Mouse (Mus musculus): Measurements from ENCODE around the gene Fcer1a.
"Not testable (repeated sequence)": the region's sequence is repeated elsewhere in the genome, so short reads cannot be mapped to it uniquely, and the experiment has no call there.

The Fcer1a gene

GRCm38 (mm10) chr1:173227081-173227480, at the start of gene Fcer1a:
Gene Fcer1a, minus strand, starts transcription at chr1:173227214.
- no peak for DNase-seq (ENCODE audit: inconsistent age in 2 of 2, low spot score in 1 of 2)

- no peak for DNase-seq (ENCODE audit: inconsistent age in 2 of 2, low spot score in 1 of 2)
These were observed 38.7 kb upstream of the Fcer1a start, which contains the start of gene Olfr418 for GRCm38 (mm10) chr1:173265701-173266100. Gene Olfr418, plus strand, starts transcription at chr1:173266001.

- no peak for DNase-seq (ENCODE audit: inconsistent age in 2 of 2, low spot score in 1 of 2)
These were observed 22.9 kb upstream of the Fcer1a start for GRCm38 (mm10) chr1:173249888-173250287.

GRCm38 (mm10) chr1:173237004-173237403, 10.0 kb upstream of the Fcer1a start:
- DNase-seq (ENCODE audit: inconsistent age in 2 of 2, low spot score in 1 of 2): not testable (repeated sequence)

GRCm38 (mm10) chr1:173216481-173216880, 10.5 kb downstream of the Fcer1a start:
- DNase-seq (ENCODE audit: inconsistent age in 2 of 2, low spot score in 1 of 2): no peak

- DNase-seq (ENCODE audit: inconsistent age in 2 of 2, low spot score in 1 of 2): no peak
These were observed 14.9 kb downstream of the Fcer1a start, which contains the start of gene Olfr1404 for GRCm38 (mm10) chr1:173212092-173212491. Gene Olfr1404, plus strand, starts transcription at chr1:173212392.

- no peak for DNase-seq (ENCODE audit: inconsistent age in 2 of 2, low spot score in 1 of 2)
These were observed 29.5 kb downstream of the Fcer1a start, which contains the start of gene Olfr218 for GRCm38 (mm10) chr1:173197508-173197907. Gene Olfr218, plus strand, starts transcription at chr1:173197808.

GRCm38 (mm10) chr1:173196359-173196758, 30.7 kb downstream of the Fcer1a start:
- no peak for DNase-seq (ENCODE audit: inconsistent age in 2 of 2, low spot score in 1 of 2)

- no peak for DNase-seq (ENCODE audit: inconsistent age in 2 of 2, low spot score in 1 of 2)
These were observed 35.0 kb downstream of the Fcer1a start for GRCm38 (mm10) chr1:173192059-173192458.

- DNase-seq (ENCODE audit: inconsistent age in 2 of 2, low spot score in 1 of 2): no peak
These were observed 36.5 kb downstream of the Fcer1a start, which contains the start of gene Olfr1406 for GRCm38 (mm10) chr1:173190540-173190939. Gene Olfr1406, minus strand, starts transcription at chr1:173190640.

- DNase-seq (ENCODE audit: inconsistent age in 2 of 2, low spot score in 1 of 2): no peak
These were observed 52.7 kb downstream of the Fcer1a start for GRCm38 (mm10) chr1:173174154-173174842.

Data from adrenal gland, adult (tissue).